Mouse (Mus musculus): Measurements from ENCODE around the gene Slc35e2.

Gene Slc35e2

DNA sequence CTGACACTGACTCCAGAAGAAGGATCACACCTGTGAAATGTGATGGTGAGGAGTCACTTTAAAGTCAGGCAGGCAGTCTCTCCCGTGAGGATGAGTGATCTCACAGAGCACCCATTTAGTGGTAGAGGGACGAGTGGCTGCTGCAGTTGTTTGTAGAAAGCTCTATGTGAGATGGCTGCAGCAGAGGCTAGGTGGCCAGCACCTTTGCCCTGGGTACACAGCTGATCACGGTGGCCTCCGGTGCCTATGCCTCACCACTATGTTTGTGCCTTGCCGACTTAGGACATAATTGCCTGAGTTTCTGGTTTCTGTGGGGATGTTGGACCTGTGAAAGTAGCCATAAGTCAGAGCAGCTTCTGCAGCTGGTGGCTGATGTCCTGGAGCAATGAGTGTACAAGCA lies 23.5 kb upstream of the Slc35e2 start:
- no peak for DNase-seq

DNA sequence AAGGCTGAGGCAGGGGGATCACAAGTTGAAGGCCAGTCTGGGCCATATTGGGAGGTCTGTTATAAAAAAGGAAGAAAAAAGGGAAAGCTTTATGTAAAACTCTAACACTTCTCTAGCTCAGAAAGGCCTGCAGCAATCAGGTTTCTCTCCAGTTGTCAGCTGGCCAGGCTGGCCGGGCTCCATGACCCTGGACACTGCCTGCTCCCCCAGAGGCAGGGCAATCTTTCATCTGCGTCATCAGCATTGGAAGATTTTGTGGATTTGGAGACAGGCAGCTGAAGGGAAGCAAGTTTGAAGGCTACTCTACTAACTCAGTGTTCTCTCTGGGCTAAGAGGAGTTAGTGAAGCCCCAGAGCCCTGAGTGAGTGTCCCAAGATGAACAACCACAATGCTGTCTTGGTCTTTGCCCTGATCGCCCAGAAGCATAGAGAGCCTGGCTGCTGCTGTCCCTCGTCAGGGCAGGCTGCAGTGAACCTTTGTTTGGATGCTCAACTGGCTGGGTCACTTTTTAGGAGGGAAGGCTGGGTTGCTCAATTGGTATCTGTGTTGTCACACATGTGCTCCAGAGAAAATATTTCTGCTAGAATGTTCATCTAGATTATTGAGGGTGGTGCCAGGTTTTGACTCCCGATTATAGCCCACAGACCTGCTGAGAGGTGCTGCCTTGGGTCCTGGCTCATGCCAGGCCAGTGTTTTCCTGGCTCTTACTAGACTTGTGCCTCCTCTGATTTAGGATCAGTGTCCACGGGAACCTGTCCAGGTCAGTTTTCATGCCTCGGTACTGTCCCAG lies 22.7 kb upstream of the Slc35e2 start:
- DNase-seq, result no peak

DNA sequence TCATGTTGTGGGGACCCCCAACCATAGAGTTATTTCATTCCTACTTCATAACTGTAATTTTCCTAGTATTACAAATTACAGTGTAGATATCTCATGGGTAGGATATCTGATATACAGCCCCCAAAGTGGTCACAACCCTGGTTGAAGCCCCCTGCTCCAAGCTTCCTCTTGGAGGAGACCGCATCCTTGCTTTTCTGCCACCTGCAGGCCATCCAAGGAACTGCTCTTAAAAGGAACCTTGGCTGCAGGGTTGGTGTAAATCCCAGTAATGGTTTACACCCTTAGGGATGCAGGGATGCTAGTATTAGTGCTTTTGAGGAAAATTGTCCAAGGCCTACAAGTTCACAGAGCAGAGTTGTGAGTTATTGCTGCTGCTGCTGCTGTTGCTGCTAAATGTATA lies 20.8 kb upstream of the Slc35e2 start:
- no peak for DNase-seq

DNA sequence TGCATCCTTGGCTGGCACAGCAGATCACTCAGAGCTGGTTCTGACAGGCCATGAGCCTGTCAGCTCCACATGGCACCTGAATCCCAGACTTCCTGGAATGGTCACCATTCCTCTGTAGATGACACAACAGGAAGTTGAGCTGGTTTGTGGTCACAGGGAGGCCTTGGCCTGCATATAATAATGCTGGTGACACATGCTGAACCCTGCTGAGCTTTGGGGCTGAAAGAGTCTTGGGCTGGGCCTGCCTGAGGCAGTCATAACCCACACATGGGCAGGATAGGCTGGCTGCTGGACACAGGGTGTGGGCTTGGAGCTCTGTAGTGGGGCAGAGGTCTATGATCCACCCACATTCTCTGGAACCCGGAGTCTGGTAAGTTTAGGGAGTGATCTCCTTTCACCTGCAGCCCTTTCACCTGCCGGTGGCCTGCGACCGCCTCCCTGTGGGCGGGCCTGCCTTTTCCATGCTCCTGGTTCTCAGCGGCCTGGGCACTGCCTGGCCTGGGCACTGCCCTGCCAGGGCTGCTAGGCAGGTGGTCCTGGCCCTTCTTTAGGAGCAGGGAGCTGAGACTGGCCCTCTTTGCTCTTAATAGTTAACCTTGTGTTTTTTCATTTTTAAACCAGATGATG lies 18.8 kb upstream of the Slc35e2 start:
- DNase-seq, result no peak

DNA sequence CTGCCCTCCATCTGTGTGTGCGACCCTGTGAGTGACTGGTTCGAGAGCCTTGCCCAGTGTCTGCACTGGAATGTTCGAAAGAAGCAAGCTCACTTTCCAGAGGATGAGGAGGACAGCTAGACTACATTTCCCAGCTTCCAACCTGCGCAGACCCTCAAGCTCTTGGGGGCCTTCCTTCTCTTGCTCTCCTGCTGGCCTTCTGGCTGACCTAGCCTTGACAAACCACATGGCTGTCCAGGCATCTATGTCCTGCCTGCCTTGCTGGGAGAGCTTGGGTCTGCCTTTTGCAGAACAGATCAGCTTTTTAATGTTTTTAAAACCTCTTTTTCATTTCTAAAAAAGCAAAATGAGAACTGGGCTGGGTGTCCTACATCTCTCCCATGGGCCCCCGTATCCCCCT lies 11.9 kb upstream of the Slc35e2 start:
- DNase-seq, result no peak

DNA sequence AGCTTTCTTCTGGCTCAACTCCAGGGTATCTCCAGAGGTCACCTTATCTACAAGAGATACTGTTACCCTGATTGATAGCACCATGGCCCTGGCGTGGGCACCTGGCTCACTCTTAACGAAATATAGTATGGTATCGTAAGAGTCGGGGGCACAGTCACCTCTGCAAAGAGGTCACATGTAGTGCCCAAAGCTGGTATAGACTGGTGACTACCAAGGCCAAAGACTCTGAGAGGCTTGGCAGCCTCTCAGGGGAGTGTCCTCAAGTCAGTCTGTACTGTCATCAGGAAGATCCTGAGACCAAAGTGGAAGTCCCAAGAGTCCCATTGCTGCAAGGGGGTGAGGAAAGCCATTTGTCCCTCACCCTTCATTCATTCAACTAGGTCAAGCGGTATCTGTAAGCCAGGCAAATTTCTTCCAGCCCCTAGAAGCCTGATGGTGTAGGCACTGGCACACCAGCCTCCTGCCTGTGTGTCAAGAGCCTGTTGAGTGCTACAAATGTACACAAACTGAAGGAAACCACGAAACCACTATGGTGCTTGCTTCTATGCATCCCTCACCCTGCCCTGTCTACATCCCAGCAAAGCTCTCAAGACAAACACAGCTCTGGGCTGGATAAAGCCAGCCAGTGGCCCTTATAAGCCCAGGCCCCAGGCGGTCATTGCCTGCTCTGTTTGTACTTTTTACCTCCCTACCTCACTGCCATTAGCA lies 10.1 kb upstream of the Slc35e2 start:
- DNase-seq, result no peak

DNA sequence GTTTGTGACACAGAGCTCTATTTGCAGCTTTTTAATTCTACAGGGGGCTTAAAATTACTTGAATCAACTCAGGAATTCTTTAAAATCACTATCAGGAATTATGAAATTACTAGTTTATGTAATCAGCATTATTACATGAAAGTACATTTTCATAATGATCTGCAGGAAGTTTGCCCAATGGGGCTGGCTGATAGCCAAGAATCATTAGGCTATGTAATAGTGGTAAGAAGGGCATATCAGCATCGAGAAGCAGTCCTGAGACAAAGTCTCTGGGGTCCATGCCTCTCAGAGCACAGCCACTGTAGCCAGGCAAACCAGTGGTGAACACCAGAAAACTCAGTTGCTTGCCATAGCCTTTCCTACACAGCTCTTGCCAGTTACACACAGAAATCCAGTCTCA lies 7.4 kb upstream of the Slc35e2 start:
- no peak for DNase-seq

DNA sequence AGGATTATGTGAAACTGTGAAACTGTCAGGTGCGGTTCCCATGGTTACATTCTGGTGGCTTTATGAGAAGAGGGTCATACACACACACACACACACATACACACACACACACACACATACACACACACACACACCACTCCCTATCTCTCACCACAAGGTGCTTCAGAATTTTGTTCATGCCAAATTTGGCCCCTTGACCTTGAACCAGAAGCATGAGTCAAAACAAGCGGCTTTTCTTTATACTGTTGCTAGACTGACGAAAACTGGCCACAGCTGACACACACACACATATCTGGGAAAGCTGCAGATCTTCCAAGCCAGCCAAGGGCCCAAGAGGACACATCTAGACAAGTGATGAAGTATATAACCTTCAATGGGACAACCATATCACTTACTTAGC lies 5.4 kb upstream of the Slc35e2 start:
- DNase-seq, result no peak

DNA sequence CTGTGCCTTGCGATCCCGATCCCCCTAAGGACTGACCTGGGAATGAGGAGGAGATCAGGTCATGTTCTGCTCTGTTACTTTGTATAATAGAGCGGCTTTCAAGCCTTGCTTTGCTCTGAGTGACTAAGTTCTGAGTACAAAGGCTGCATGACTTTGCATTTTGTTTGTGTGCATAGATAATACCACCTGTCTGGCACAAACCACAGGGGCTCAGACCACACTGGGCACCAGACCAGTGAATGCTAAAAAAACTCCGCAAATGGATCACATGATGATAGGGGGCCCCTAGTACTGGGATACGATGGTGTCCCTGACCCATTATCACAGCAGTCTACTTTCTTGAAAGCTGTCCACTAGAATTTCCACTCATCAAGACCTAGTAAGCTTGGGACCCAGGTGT lies 4.6 kb upstream of the Slc35e2 start:
- no peak for DNase-seq

DNA sequence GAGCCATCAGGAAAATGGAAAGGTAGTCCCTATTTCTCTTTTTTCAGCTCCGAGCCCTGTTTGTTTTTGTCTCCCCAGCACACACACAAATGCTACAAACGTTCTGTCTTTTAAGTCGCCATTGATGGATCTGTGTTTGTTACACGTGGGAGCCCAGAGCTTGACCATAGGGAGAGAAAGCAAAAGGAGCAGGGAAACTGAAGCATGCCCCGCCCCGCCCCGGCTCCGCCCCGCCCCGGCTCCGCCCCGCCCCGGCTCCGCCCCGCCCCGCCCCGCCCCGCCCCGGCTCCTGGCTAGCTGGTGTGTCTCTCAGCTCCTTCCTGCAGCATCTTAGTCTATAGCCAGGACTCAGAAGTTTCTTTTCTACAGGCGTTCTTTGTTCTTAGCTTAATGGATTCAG lies 2.7 kb upstream of the Slc35e2 start:
- no peak for DNase-seq

DNA sequence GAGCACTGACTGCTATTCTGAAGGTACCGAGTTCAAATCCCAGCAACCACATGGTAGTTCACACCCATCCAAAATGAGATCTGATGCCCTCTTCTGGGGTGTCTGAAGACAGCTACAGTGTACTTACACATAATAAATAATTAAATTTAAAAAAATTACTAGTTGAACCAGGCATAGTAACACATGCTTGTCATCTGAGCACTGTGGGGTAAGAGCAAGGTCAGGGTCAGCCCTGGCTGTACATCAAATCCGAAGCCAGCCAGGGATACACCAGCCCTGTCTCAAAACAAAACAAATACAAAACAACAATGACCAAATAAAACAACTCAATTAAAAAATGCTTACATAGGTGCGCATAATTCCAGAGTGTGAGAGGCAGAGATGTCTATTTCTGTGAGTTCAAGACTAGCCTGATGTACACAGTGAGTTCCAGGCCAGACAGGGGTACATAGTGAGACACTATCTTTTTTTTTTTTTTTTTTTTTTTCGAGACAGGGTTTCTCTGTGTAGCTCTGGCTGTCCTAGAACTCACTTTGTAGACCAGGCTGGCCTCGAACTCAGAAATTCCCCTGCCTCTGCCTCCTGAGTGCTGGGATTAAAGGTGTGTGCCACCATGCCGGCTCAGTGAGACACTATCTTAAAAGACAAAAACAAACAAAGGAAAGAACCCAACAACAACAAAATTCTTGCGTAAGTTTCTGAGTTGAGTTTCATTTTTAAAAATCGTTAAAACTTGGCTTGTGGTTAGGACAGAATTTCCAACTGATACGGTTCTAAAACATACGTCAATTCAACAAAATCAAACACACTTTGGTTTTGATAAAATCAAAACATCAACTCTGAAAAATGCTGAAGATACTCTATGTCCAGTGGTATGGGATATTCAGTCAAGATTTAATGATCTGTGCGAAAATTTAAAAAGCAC lies 1.1 kb upstream of the Slc35e2 start:
- no peak for DNase-seq

DNA sequence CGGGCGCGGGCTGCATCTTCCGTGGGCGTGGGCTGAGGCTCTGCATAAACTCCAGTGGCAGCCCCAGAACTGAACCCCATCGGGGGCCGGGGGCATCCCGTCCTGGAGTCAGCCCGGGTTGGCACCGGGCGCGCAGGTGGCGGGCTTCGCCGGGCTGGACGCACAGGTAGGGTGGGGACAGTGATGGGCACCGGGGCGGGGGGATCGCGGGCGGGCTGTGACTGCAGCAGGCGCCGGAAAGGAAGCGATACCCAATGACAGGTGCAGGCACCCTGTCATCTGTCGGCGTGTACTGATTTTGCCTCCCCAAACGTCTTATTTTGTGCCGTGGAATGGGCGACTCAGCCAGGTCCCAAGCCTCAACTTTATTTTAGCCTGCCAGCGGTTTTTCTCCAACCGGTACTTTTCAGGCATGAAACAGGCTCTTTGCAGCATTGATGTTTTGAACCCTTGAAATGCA lies 811 bp downstream of the Slc35e2 start:
- DNase-seq, result no peak

DNA sequence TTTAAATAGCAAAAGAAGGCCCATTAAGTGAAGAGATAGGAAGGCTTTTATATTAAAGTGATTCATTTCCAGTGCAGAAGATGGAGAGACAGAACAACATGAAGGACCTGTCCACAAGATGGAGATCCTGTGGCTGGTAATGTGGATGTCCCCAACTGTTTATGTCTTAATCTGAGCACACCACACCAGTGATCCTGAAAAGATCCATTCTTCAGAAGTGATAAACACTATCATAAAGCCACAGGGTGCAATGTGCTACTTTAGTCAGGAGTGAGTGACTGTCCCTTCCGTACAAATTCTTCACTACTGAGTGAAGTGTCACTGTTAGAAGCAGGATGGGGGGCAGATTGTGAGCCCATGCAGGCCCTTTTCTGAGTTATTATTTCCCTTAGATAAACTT lies 1.5 kb downstream of the Slc35e2 start:
- no peak for DNase-seq

DNA sequence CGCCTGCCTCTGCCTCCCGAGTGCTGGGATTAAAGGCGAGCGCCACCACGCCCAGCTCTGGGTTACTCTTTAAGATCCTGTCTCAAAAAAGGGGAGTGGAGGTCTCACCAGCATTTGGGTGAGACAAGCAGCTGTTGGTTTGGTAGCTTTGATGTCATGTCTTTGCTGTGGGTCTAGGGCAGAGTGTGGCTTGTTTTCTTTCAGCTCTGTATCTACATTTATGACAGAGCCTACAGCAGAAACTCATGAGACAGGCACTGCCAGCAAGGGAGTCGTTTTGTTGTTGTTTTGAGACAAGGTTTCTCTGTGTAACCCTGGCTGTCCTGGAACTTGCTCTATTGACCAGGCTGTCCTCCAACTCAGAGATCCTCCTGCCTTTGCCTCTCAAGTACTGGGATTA lies 2.6 kb downstream of the Slc35e2 start:
- no peak for DNase-seq

DNA sequence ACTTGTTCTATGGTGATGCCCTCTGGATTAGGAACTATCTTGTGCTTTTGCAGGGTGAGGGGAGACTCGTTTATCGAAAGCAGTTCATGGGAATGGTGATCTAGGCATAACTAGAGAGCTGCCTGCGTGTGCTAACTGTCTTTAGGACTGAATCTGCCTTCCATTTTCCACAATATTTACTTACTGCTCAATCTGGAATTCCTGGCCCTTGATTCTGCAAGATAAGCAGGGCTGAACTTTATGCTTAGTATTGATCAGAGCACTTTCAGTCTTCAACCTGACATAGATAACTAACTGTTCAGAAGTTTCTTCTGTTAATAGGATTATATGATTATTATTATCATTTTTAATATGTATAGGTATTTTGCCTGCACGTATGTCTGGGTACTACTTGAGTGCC lies 3.9 kb downstream of the Slc35e2 start:
- no peak for DNase-seq

DNA sequence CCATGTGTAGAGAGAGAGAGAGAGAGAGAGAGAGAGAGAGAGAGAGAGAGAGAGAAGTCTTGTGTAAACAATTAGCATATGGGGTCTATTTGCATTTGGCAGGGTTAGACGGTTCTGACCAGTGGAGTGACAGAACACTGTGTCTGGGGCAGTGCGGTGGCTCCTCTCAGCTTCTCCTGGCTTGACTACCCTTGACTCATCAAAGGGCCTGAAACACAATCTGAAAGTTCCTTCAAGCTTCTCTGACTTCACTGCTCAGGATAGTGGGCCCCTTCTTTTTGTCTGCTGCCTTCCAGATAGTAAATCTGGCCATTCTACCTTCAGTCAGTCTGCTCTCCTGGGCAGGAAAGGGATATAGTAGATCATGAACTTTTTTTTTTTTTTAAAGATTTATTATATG lies 5.6 kb downstream of the Slc35e2 start:
- no peak for DNase-seq

DNA sequence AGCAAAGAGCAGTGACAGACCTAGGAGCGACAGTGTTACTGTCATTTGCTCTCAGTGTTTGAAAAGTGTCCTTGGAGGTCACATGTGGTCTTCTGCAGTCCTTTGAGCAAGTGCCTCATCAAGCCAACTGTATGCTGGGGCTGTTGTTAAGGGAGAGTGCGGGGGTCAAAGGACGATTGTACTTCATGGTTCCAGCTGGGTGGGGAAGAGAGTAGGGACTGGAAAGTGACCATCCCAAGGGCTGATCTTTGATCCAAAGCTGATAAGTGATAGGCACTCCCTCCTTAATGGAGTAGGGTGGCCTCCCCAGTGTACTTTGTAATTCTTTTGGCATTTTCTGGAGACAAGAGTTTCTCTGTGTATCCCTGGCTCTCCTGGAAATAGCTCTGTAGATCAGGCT lies 10.6 kb downstream of the Slc35e2 start:
- no peak for DNase-seq

DNA sequence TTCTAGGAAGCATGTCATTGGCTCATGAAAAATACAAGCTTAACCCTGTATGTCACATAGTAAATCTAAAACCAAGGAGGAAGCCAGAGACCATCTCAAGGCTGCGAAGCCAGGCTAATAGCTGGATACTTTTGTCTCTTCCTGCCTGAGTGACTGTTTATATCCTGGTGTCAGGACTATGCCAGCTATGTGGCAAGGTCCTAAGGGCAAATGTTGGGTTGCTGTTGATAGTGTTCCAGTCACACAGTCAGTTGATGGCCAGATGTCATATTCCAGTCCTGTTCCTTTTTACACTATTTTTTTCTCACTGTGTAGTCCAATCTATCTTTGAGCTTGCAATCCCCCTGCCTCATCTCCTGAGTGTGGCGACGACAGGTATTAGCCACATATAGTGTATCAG lies 12.0 kb downstream of the Slc35e2 start:
- no peak for DNase-seq

DNA sequence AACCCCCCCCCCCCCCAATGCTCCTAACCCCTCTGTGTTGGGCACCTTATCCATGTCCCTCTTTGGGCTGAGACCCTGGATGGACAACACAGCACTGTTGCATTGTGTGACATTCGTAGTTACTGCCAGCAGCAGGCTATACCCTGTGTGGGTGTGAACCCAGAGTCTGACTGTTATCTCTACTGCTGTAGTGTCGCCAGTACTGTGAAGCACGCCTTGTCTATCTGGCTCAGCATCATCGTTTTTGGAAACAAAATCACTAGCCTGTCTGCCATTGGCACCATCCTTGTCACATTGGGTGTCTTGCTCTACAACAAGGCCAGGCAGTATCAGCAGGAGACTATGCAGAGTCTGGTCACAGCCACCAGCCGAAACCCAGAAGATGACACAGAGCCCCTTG lies 17.1 kb downstream of the Slc35e2 start:
- DNase-seq, result no peak

DNA sequence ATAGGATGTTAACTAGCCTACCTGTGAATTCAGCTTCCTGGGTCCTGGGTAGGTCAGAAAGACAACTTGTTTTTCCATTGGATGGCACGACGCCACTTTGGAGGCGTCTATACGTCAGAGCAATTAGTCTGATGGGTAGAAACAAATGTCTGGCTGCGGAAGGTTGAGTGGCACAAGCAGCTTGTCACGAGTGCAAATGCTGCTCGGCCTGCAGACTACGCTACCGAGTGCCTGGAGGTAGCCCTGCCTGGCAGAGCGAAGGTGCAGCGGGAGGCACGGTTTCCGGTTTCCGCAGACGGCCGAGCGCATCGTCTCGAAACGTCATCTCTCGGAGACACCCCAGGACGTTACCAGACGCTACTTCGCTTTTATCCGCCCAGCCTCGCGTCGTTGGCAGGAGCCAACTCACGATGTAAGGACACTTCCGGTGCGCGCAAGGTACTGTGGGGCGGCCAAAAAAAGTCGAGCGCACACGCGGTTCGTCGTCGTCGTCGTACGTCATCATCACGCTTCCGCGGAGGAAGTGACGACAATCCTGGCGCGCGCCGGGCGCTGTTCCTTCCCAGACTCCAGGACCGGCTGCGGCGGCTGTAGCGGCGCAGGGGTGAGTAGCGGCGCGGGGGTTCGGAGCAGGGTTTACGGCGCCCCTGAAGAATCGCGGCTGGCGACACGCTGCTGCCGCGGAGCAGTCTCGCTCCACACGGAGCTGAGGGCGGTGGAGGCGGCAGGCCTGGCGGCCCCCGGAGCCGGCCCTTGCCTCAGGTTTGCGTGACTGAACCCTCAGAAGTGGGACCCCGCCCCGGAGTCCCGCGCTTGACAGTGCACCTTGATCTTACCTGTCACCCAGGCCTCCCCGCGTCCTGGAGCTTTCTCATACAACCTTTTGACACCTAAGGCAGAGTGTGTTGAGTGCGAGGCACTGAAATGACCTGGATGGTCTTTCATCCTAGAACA lies 23.4 kb downstream of the Slc35e2 start, which contains the start of gene Cdk11b:
Gene Cdk11b (plus strand): TSS at position 517 of the 954 bp plus-strand sequence.
- DNase-seq, result peak; percentile 98

DNA sequence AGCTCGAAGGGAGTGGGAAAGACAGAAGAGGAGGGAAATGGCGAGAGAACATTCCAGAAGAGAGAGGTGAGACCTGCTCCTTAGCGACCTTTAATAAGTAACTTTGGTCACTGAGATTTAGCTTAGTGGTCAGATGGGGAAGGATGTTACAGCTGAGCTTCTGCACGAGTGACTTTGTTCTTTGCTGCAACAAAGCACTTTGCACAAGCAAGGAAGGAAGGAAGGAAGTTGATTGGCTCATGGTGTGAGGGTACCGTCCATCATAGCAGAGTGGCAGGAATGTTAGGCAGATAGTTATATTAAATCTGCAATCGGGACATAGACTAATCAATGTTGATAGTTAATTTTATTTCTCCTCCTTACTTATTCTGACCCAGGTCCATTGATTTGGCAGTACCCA lies 29.1 kb downstream of the Slc35e2 start:
- DNase-seq, result no peak

All from cerebellum, adult 11-12 months (tissue).